Comparison of ENCODE assay signal across 8 mouse cellular contexts in the genomic region with DNA sequence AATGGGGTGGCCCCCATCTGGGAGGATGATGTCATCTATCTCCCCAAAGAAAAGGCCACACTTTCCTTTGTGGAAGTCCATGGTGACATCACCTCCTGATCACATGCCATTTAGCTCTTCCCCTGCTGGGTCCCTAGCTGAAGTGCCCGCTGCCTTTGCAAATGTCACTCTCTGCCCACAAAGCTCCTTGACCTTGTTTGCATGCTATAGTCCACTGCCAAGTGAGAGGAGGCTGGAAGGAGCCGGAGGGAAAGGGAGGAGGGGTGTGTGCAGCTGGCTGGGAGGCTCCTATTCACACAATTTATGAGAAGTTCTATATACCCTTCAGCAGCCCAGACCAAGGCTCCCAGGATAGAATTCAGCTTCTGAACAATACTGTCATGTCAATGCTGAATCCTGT.
DNase-seq lines count a peak whose midpoint lies in the region; ATAC-seq lines count a peak whose summit lies in the region.

No protein-coding gene starts in this region.

- no peak for ATAC-seq in activated CD4-positive, CD25-positive, alpha-beta regulatory T cell, adult 4 months

- peak; percentile 12 for DNase-seq in layer of hippocampus, adult 11-12 months (ENCODE audit: low spot score)
- no peak for DNase-seq in layer of hippocampus, postnatal 25 days (ENCODE audit: extremely low spot score in 1 of 2, low spot score in 1 of 2)
- peak; percentile 30 for DNase-seq in cerebellum, adult 9-11 months
- peak; percentile 72 to 83 for DNase-seq in heart, adult 18-20 months
- DNase-seq in kidney, postnatal 36 days, result peak; percentile 19 to 21
- peak; percentile 34 for DNase-seq in neural tube, embryonic 10.5 days (ENCODE audit: extremely low spot score, low spot score)
- DNase-seq in thymus, postnatal 4 days, result no peak

Comparison
In these comparisons a context has a peak if more than half of its experiments do, and no peak if none do; other contexts are left out.
1. DNase-seq: peak in layer of hippocampus, adult 11-12 months (single experiment), cerebellum, adult 9-11 months (single experiment), heart, adult 18-20 months (2 of 2), kidney, postnatal 36 days (2 of 2) and neural tube, embryonic 10.5 days (single experiment); none in layer of hippocampus, postnatal 25 days (0 of 2) and thymus, postnatal 4 days (single experiment).